ENCODE assay signal across 22 mouse cellular contexts in genomic region chr13:69845592-69845991, GRCm38 (mm10). TPM values are rescaled to one million over a fixed set of nuclear protein-coding genes. Genes with fewer than 3 reads are reported as not detected.
A peak's percentile ranks its signal among the peaks of the same experiment; 100 is the strongest.
DNase-seq lines count a peak whose midpoint lies in the region; ATAC-seq and TF ChIP-seq lines count a peak whose summit lies in the region.
"Had no signal": no experiment of that assay in that cellular context is flagged by ENCODE, and none has a peak within 500 bp of the region (broad histone marks: within the 10 kb centered on the region; RNA-seq: fewer than 3 reads in every experiment).

No protein-coding gene starts in this region.

- peak; percentile 90 for ATAC-seq in forebrain, postnatal 0 days
- no peak for ATAC-seq in forebrain, embryonic 12.5 days (ENCODE audit: low FRiP score)
- ATAC-seq: forebrain, embryonic 13.5 days; liver, embryonic 12.5 days had no signal

- DNase-seq in forebrain, postnatal 0 days: peak; percentile 71
- peak; percentile 39 for DNase-seq in brain, embryonic 18.5 days (ENCODE audit: low read depth, low spot score)
- DNase-seq in layer of hippocampus, postnatal 36 days: peak; percentile 27
- DNase-seq in right cerebral cortex, postnatal 10 days (ENCODE audit: low spot score in 2 of 2): peak; percentile 75 to 81
- no peak for DNase-seq in thymus, adult 18-20 months
- DNase-seq in ovary, postnatal 14 days (ENCODE audit: low spot score): no peak
- no peak for DNase-seq in kidney, adult 2 months
- DNase-seq: adrenal gland, postnatal 10 days; B cell, adult 2 months; cerebellum, adult 9-10 months; embryo, embryonic 11 days; gastrocnemius, postnatal 10 days; kidney, adult 8-10 months; kidney, postnatal 36 days; thymus, postnatal 36 days had no signal

- no peaks in the 10 kb centered on the region for H3K36me3 ChIP-seq in forebrain, postnatal 0 days (ENCODE audit: insufficient read depth)
- no peaks in the 10 kb centered on the region for H3K36me3 ChIP-seq in forebrain, embryonic 12.5 days (replicated peaks)
- H3K36me3 ChIP-seq in kidney, adult 2 months (ENCODE audit: control insufficient read depth, insufficient read depth, low read length): no peaks in the 10 kb centered on the region
- H3K36me3 ChIP-seq: embryonic facial prominence, embryonic 15.5 days; limb, embryonic 10.5 days; liver, embryonic 12.5 days; lung, embryonic 15.5 days had no signal

- H3K4me2 ChIP-seq in forebrain, postnatal 0 days (ENCODE audit: low read depth): no peak overlapping the region
- H3K4me2 ChIP-seq in forebrain, embryonic 12.5 days: no peak overlapping the region
- H3K4me2 ChIP-seq: embryonic facial prominence, embryonic 15.5 days; forebrain, embryonic 13.5 days; liver, embryonic 12.5 days; lung, embryonic 15.5 days had no signal

- no peaks in the 10 kb centered on the region for H3K4me1 ChIP-seq in forebrain, postnatal 0 days (ENCODE audit: insufficient read depth)
- no peaks in the 10 kb centered on the region for H3K4me1 ChIP-seq in forebrain, embryonic 12.5 days
- no peaks in the 10 kb centered on the region for H3K4me1 ChIP-seq in kidney, adult 2 months (ENCODE audit: control insufficient read depth, insufficient read depth, low read length)
- H3K4me1 ChIP-seq: embryonic facial prominence, embryonic 15.5 days; forebrain, embryonic 13.5 days; limb, embryonic 10.5 days; liver, embryonic 12.5 days; lung, embryonic 15.5 days; megakaryocyte, embryonic 14.5 days had no signal

- H3K27me3 ChIP-seq in forebrain, postnatal 0 days (ENCODE audit: insufficient read depth, low read length): no peaks in the 10 kb centered on the region
- H3K27me3 ChIP-seq in forebrain, embryonic 12.5 days: no peaks in the 10 kb centered on the region
- H3K27me3 ChIP-seq in kidney, adult 2 months (replicated peaks; ENCODE audit: control insufficient read depth, insufficient read depth, low read length): no peaks in the 10 kb centered on the region
- H3K27me3 ChIP-seq: embryonic facial prominence, embryonic 15.5 days; forebrain, embryonic 13.5 days; liver, embryonic 12.5 days; lung, embryonic 15.5 days; megakaryocyte, embryonic 14.5 days had no signal

- TF ChIP-seq CTCF in forebrain, postnatal 0 days (IDR thresholded peaks at IDR 0.05; ENCODE audit: low read depth): no peak
- no peak for TF ChIP-seq CTCF in kidney, adult 2 months (conservative IDR thresholded peaks at IDR 0.05; ENCODE audit: insufficient read depth, insufficient read length, low read depth, low read length)

- no peak overlapping the region for H3K27ac ChIP-seq in forebrain, postnatal 0 days (ENCODE audit: low read depth, low read length)
- no peak overlapping the region for H3K27ac ChIP-seq in forebrain, embryonic 12.5 days
- H3K27ac ChIP-seq in kidney, adult 2 months (ENCODE audit: insufficient read depth, low read depth, low read length): no peak overlapping the region
- H3K27ac ChIP-seq: embryonic facial prominence, embryonic 15.5 days; forebrain, embryonic 13.5 days; limb, embryonic 10.5 days; liver, embryonic 12.5 days; lung, embryonic 15.5 days had no signal

- no peak for TF ChIP-seq POLR2A in kidney, adult 2 months (IDR thresholded peaks at IDR 0.05; ENCODE audit: low read depth, low read length)

- WGBS in forebrain, postnatal 0 days: 64% methylated on average over 1 of the region's 1 CpGs
- 95% methylated on average over 1 of the region's 1 CpGs for WGBS in forebrain, embryonic 12.5 days
- WGBS in kidney, adult 2 months: 77% methylated on average over 1 of the region's 1 CpGs

- H3K9me3 ChIP-seq in forebrain, postnatal 0 days (ENCODE audit: low read length): no peaks in the 10 kb centered on the region
- H3K9me3 ChIP-seq in forebrain, embryonic 12.5 days: no peaks in the 10 kb centered on the region
- H3K9me3 ChIP-seq: embryonic facial prominence, embryonic 15.5 days; forebrain, embryonic 13.5 days; limb, embryonic 10.5 days; liver, embryonic 12.5 days; lung, embryonic 15.5 days had no signal

- no peak overlapping the region for H3K4me3 ChIP-seq in forebrain, postnatal 0 days (ENCODE audit: low read depth, low read length)
- no peak overlapping the region for H3K4me3 ChIP-seq in forebrain, embryonic 12.5 days (replicated peaks)
- no peak overlapping the region for H3K4me3 ChIP-seq in kidney, adult 2 months (ENCODE audit: insufficient read depth, low read depth, low read length)
- H3K4me3 ChIP-seq: embryonic facial prominence, embryonic 15.5 days; forebrain, embryonic 13.5 days; limb, embryonic 10.5 days; liver, embryonic 12.5 days; lung, embryonic 15.5 days; megakaryocyte, embryonic 14.5 days had no signal

- H3K9ac ChIP-seq in forebrain, postnatal 0 days: no peak overlapping the region
- no peak overlapping the region for H3K9ac ChIP-seq in forebrain, embryonic 12.5 days
- H3K9ac ChIP-seq: embryonic facial prominence, embryonic 15.5 days; forebrain, embryonic 13.5 days; liver, embryonic 12.5 days; lung, embryonic 15.5 days had no signal

RNA-seq across cellular contexts. Expression of gene Med10, which starts 43.4 kb away (rescaled TPM):
- 58.5 and 77.2 TPM in 2 replicates for total RNA-seq in forebrain, postnatal 0 days (2014; rRNA removed)
- 174 and 194 TPM in 2 replicates for polyA plus RNA-seq in forebrain, postnatal 0 days (2015; fragmentation: Nextera tagmentation; extraction: Ambion mirVana)
- 160 and 173 TPM in 2 replicates for polyA plus RNA-seq in forebrain, embryonic 12.5 days (2016; fragmentation: Nextera tagmentation; extraction: Ambion mirVana)
- total RNA-seq in layer of hippocampus, postnatal 36 days (2021): 10 to 100 TPM; 60.2 to 63.5 TPM
- polyA plus RNA-seq in kidney, adult 2 months (2012; rRNA removed): 34.5 and 34.7 TPM in 2 replicates

Comparison
In these comparisons a context has a peak if more than half of its experiments do, and no peak if none do; other contexts are left out.
1. DNase-seq: peak in forebrain, postnatal 0 days (single experiment), brain, embryonic 18.5 days (single experiment), layer of hippocampus, postnatal 36 days (2 of 2) and right cerebral cortex, postnatal 10 days (2 of 2); none in thymus, adult 18-20 months (0 of 2), ovary, postnatal 14 days (single experiment) and kidney, adult 2 months (single experiment).